Mouse (Mus musculus) testis, adult 2 months (tissue): ENCODE measurements around the gene Gm10840.
A peak's percentile ranks its signal among the peaks of the same experiment; 100 is the strongest.

ENCODE experiments used
- CTCF ChIP-seq: fragments of 200-500 bp; IDR thresholded peaks from 2 replicates; pipeline ENCODE4 v1.5.1; 2012; ENCODE audit warnings: low read depth, mild to moderate bottlenecking, inconsistent platforms, low read length, moderate library complexity; ENCODE audit not compliant: control insufficient read depth, insufficient read depth, insufficient replicate concordance
- POLR2A ChIP-seq: fragments of 200-500 bp; IDR thresholded peaks from 2 replicates; pipeline ENCODE4 v1.6.1; 2012; ENCODE audit warnings: low read depth, mild to moderate bottlenecking, inconsistent platforms, low read length, moderate library complexity; ENCODE audit not compliant: control insufficient read depth

GRCm38 (mm10) chr11:106193371-106194154, 32.9 kb downstream of the Gm10840 start:
- no peak for TF ChIP-seq CTCF
- peak; percentile 99 for TF ChIP-seq POLR2A
